Mouse (Mus musculus) heart, postnatal 0 days (tissue): Measurements from ENCODE around the gene Slc35f2. TPM values are rescaled to one million over a fixed set of nuclear protein-coding genes. Genes with fewer than 3 reads are reported as not detected.
A peak's percentile ranks its signal among the peaks of the same experiment; 100 is the strongest.

Experiments used
- ATAC-seq: fragments of 200-750 bp; cut with Nextera tagmentation; 2 replicates; pipeline ENCODE4 v1.8.0; 2017; ENCODE audit warnings: low read depth, moderate number of reproducible peaks, moderate library complexity; ENCODE audit not compliant: insufficient read depth
- DNase-seq: peaks from one replicate; pipeline ENCODE4 v3.0.0-alpha.2; 2016; ENCODE audit warnings: low spot score
- H3K27ac ChIP-seq: fragments of 300-500 bp; sonication (generic); 2 replicates; pipeline ENCODE4 v1.5.1; 2014; ENCODE audit warnings: low read depth, mild to moderate bottlenecking
- H3K27me3 ChIP-seq: fragments of 300-500 bp; sonication (generic); 2 replicates; pipeline ENCODE4 v1.6.1; 2014; ENCODE audit warnings: low read length, mixed read lengths; ENCODE audit not compliant: control insufficient read depth, insufficient read depth
- H3K36me3 ChIP-seq: fragments of 300-500 bp; sonication (generic); replicated peaks from 2 replicates; pipeline ENCODE4 v1.6.1; 2014; ENCODE audit warnings: low read length, mixed read lengths; ENCODE audit not compliant: control insufficient read depth, insufficient read depth
- H3K4me1 ChIP-seq: fragments of 300-500 bp; sonication (generic); 2 replicates; pipeline ENCODE4 v1.6.1; 2014; ENCODE audit warnings: antibody characterized with exemption; ENCODE audit not compliant: control insufficient read depth, insufficient read depth
- H3K4me2 ChIP-seq: fragments of 300-500 bp; sonication (generic); 2 replicates; pipeline ENCODE4 v1.6.1; 2014; ENCODE audit warnings: low read depth, mild to moderate bottlenecking, low read length, moderate library complexity
- H3K4me3 ChIP-seq: fragments of 300-500 bp; sonication (generic); 2 replicates; pipeline ENCODE4 v1.5.1; 2014; ENCODE audit warnings: low read depth, low read length
- H3K9ac ChIP-seq: fragments of 300-500 bp; sonication (generic); replicated peaks from 2 replicates; pipeline ENCODE4 v1.6.1; 2014; ENCODE audit warnings: low read depth, low read length, mixed read lengths
- H3K9me3 ChIP-seq: fragments of 300-500 bp; sonication (generic); replicated peaks from 2 replicates; pipeline ENCODE4 v1.6.1; 2016; ENCODE audit warnings: low read length; ENCODE audit not compliant: control insufficient read depth
- CTCF ChIP-seq: IDR thresholded peaks from 2 replicates; pipeline ENCODE4 v1.5.1; 2016; ENCODE audit warnings: antibody characterized with exemption, control low read depth, low read depth
- EP300 ChIP-seq: IDR thresholded peaks from 2 replicates; pipeline ENCODE4 v1.6.1; 2016; ENCODE audit warnings: antibody characterized with exemption, low read depth
- WGBS: fragments of 180-500 bp; shearing (Covaris S2); extraction: QIAGEN DNeasy Blood & Tissue Kit; methylation state at CpG from one replicate; pipeline ENCODE4 v1.1.7; 2014; 5-methylcytosine and 5-hydroxymethylcytosine counted together
- polyA plus RNA-seq: library from polyadenylated mRNA; unstranded; fragments of >200 nt; fragmentation: Nextera tagmentation; extraction: Ambion mirVana; gene quantifications from 2 replicates; pipeline ENCODE4 v1.2.1, GENCODE M21; 2015
- total RNA-seq: library from RNA; depleted of rRNA; stranded (reverse); fragments of >200 nt; gene quantifications from 2 replicates; pipeline ENCODE4 v1.2.3, GENCODE M21; 2014; ENCODE audit warnings: low replicate concordance

The Slc35f2 gene
- total and polyA plus RNA-seq, 2 experiments from 2014 or later: 0.10 TPM; not detected in 1

- Histone ChIP-seq H3K27me3 (0 out of 2 replicates have a peak, but pooled peaks cover 7% of the 10 kb centered on the region), H3K9me3 (no peaks in the 10 kb centered on the region), H3K9ac (peak overlapping the region; percentile 41; the same call in 1 of the 2 replicates), H3K27ac (no peak overlapping the region), H3K36me3 (no peaks in the 10 kb centered on the region), H3K4me2 (peak overlapping the region; percentile 73), H3K4me3 (peak overlapping the region; percentile 50), H3K4me1 (0 out of 2 replicates have a peak, but pooled peaks cover 11% of the 10 kb centered on the region)
- peak; percentile 60 for ATAC-seq
- TF ChIP-seq EP300: no peak
- TF ChIP-seq CTCF: peak; percentile 49
- 12% methylated on average over 14 of the region's 14 CpGs for WGBS
- peak; percentile 73 for DNase-seq
These were observed 57.9 kb downstream of the Slc35f2 start for GRCm38 (mm10) chr9:53829081-53829865.

- Histone ChIP-seq H3K4me2 (peak overlapping the region; percentile 73), H3K4me1 (0 out of 2 replicates have a peak, but pooled peaks cover 11% of the 10 kb centered on the region), H3K9me3 (no peaks in the 10 kb centered on the region), H3K27ac (no peak overlapping the region), H3K9ac (peak overlapping the region; percentile 41; the same call in 1 of the 2 replicates), H3K4me3 (peak overlapping the region; percentile 50), H3K36me3 (no peaks in the 10 kb centered on the region), H3K27me3 (0 out of 2 replicates have a peak, but pooled peaks cover 7% of the 10 kb centered on the region)
- ATAC-seq: no peak
- WGBS: 25% methylated on average over 2 of the region's 2 CpGs
- DNase-seq: no peak
- TF ChIP-seq EP300: no peak
- no peak for TF ChIP-seq CTCF
These were observed 58.5 kb downstream of the Slc35f2 start for GRCm38 (mm10) chr9:53829866-53830209.

GRCm38 (mm10) chr9:53835039-53835438, 63.7 kb downstream of the Slc35f2 start:
- H3K27me3 ChIP-seq: no peaks in the 10 kb centered on the region
- no peak for TF ChIP-seq CTCF
- no peak for TF ChIP-seq EP300
- WGBS: 31% methylated on average over 3 of the region's 3 CpGs
- H3K4me3 ChIP-seq: no peak overlapping the region
- H3K4me1 ChIP-seq: no peaks in the 10 kb centered on the region
- no peaks in the 10 kb centered on the region for H3K36me3 ChIP-seq
- no peaks in the 10 kb centered on the region for H3K9me3 ChIP-seq
- ATAC-seq (no peak), DNase-seq (no peak)
- no peak overlapping the region for H3K9ac ChIP-seq
- no peak overlapping the region for H3K27ac ChIP-seq
- no peak overlapping the region for H3K4me2 ChIP-seq

- no peak for TF ChIP-seq EP300
- TF ChIP-seq CTCF: no peak
- Histone ChIP-seq H3K27ac (no peak overlapping the region), H3K27me3 (no peaks in the 10 kb centered on the region), H3K4me2 (no peak overlapping the region), H3K36me3 (no peaks in the 10 kb centered on the region), H3K9me3 (no peaks in the 10 kb centered on the region), H3K9ac (no peak overlapping the region), H3K4me1 (no peaks in the 10 kb centered on the region), H3K4me3 (no peak overlapping the region)
- no peak for ATAC-seq
- WGBS: 52% methylated on average over 4 of the region's 4 CpGs
- no peak for DNase-seq
These were observed 64.6 kb downstream of the Slc35f2 start for GRCm38 (mm10) chr9:53835976-53836375.

GRCm38 (mm10) chr9:53838816-53839215, 67.5 kb downstream of the Slc35f2 start:
- 53% methylated on average over 8 of the region's 8 CpGs for WGBS
- DNase-seq: no peak
- H3K4me3 ChIP-seq: no peak overlapping the region
- no peaks in the 10 kb centered on the region for H3K9me3 ChIP-seq
- no peak overlapping the region for H3K9ac ChIP-seq
- H3K27ac ChIP-seq: no peak overlapping the region
- H3K36me3 ChIP-seq: no peaks in the 10 kb centered on the region
- no peak for ATAC-seq
- no peaks in the 10 kb centered on the region for H3K4me1 ChIP-seq
- TF ChIP-seq EP300: no peak
- TF ChIP-seq CTCF: no peak
- H3K27me3 ChIP-seq: no peaks in the 10 kb centered on the region
- H3K4me2 ChIP-seq: no peak overlapping the region
